Mouse (Mus musculus): Measurements from ENCODE around the gene Ubqln3.

The Ubqln3 gene

GRCm38 (mm10) chr7:104143179-104143578 lies at the start of gene Ubqln3:
TSS of gene Ubqln3 (minus strand) at chr7:104143279.
- no peak for DNase-seq (ENCODE audit: low spot score)

GRCm38 (mm10) chr7:104191275-104191674 lies 48.2 kb upstream of the Ubqln3 start:
- DNase-seq (ENCODE audit: low spot score): no peak

- DNase-seq (ENCODE audit: low spot score): no peak
These were observed 40.2 kb upstream of the Ubqln3 start, which contains the start of gene Olfr648 for GRCm38 (mm10) chr7:104183292-104183691. TSS of gene Olfr648 (minus strand) at chr7:104183392.

GRCm38 (mm10) chr7:104179074-104179473 lies 36.0 kb upstream of the Ubqln3 start:
- DNase-seq (ENCODE audit: low spot score): no peak

GRCm38 (mm10) chr7:104178422-104179054 lies 35.5 kb upstream of the Ubqln3 start:
- no peak for DNase-seq (ENCODE audit: low spot score)

- DNase-seq (ENCODE audit: low spot score): no peak
These were observed 32.0 kb upstream of the Ubqln3 start for GRCm38 (mm10) chr7:104175085-104175484.

GRCm38 (mm10) chr7:104169634-104170204 lies 26.6 kb upstream of the Ubqln3 start:
- no peak for DNase-seq (ENCODE audit: low spot score)

- no peak for DNase-seq (ENCODE audit: low spot score)
These were observed 24.0 kb upstream of the Ubqln3 start for GRCm38 (mm10) chr7:104167105-104167504.

GRCm38 (mm10) chr7:104150456-104150855 lies 7.4 kb upstream of the Ubqln3 start, which contains the start of gene Ubqlnl:
TSS of gene Ubqlnl (minus strand) at chr7:104150556.
- no peak for DNase-seq (ENCODE audit: low spot score)

GRCm38 (mm10) chr7:104137305-104137704 lies 5.8 kb downstream of the Ubqln3 start, which contains the start of gene Olfr643:
TSS of gene Olfr643 (minus strand) at chr7:104137405.
- no peak for DNase-seq (ENCODE audit: low spot score)

GRCm38 (mm10) chr7:104129726-104130125 lies 13.4 kb downstream of the Ubqln3 start, which contains the start of gene Ubqln5:
TSS of gene Ubqln5 (minus strand) at chr7:104129826.
- no peak for DNase-seq (ENCODE audit: low spot score)

- DNase-seq (ENCODE audit: low spot score): no peak
These were observed 38.4 kb downstream of the Ubqln3 start, which contains the start of gene Olfr646 for GRCm38 (mm10) chr7:104104757-104104972. TSS of gene Olfr646 (plus strand) at chr7:104104873.

GRCm38 (mm10) chr7:104103913-104104756 lies 38.9 kb downstream of the Ubqln3 start:
- no peak for DNase-seq (ENCODE audit: low spot score)
